Mouse (Mus musculus): ENCODE data around the gene Amfr. TPM values are rescaled to one million over a fixed set of nuclear protein-coding genes. Genes with fewer than 3 reads are reported as not detected.
A peak's percentile ranks its signal among the peaks of the same experiment; 100 is the strongest.

The Amfr gene
- polyA plus RNA-seq, 1 experiment from 2014 or later = 203 TPM

GRCm38 (mm10) chr8:93981679-93982215 is 30.9 kb downstream of the Amfr start:
- ATAC-seq (peak; percentile 51), DNase-seq (ENCODE audit: low read depth, low spot score) (peak; percentile 34)
- H3K27me3 ChIP-seq = no peaks in the 10 kb centered on the region
- ChIA-PET POLR2A (no interaction called here), CTCF (interaction anchor here (1.2 kb wide), 1 partner anchor 9 kb away, joined by 3 read pairs; no protein-coding TSS in a partner anchor)
- in situ Hi-C loops (cut with MboI; ENCODE audit: low pct_unique_long_range_greater_than_20kb) = no loop called here
- no peak for TF ChIP-seq CTCF (IDR thresholded peaks at IDR 0.05)

GRCm38 (mm10) chr8:93980141-93980540 is 32.5 kb downstream of the Amfr start:
- ChIA-PET CTCF (no interaction called here), POLR2A (no interaction called here)
- no peak for DNase-seq (ENCODE audit: low read depth, low spot score)
- no peaks in the 10 kb centered on the region for H3K27me3 ChIP-seq
- TF ChIP-seq CTCF (IDR thresholded peaks at IDR 0.05) = no peak
- no peak for ATAC-seq
- in situ Hi-C loops (cut with MboI; ENCODE audit: low pct_unique_long_range_greater_than_20kb) = no loop called here

GRCm38 (mm10) chr8:93976446-93977211 is 36.0 kb downstream of the Amfr start:
- CTCF ChIA-PET = no interaction called here
- in situ Hi-C loops (cut with MboI; ENCODE audit: low pct_unique_long_range_greater_than_20kb) = no loop called here
- H3K27me3 ChIP-seq = no peaks in the 10 kb centered on the region

GRCm38 (mm10) chr8:93975358-93975757 is 37.3 kb downstream of the Amfr start:
- ATAC-seq (no peak), DNase-seq (ENCODE audit: low read depth, low spot score) (no peak)
- no peak for TF ChIP-seq CTCF (IDR thresholded peaks at IDR 0.05)
- H3K27me3 ChIP-seq = no peaks in the 10 kb centered on the region
- in situ Hi-C loops (cut with MboI; ENCODE audit: low pct_unique_long_range_greater_than_20kb) = no loop called here
- ChIA-PET CTCF (no interaction called here), POLR2A (no interaction called here)

More at GRCm38 (mm10) chr8:93976446-93977211, 36.0 kb downstream of the Amfr start:
- no peak for TF ChIP-seq CTCF (IDR thresholded peaks at IDR 0.05)
- ATAC-seq = no peak
- POLR2A ChIA-PET = no interaction called here
- no peak for DNase-seq (ENCODE audit: low read depth, low spot score)

- no peaks in the 10 kb centered on the region for H3K27me3 ChIP-seq
- POLR2A ChIA-PET = no interaction called here
- ATAC-seq (no peak), DNase-seq (ENCODE audit: low read depth, low spot score) (no peak)
- CTCF ChIA-PET = no interaction called here
- TF ChIP-seq CTCF (IDR thresholded peaks at IDR 0.05) = no peak
- in situ Hi-C loops (cut with MboI; ENCODE audit: low pct_unique_long_range_greater_than_20kb) = no loop called here
Measured at GRCm38 (mm10) chr8:93974602-93975186, 37.9 kb downstream of the Amfr start.

- ATAC-seq (no peak), DNase-seq (ENCODE audit: low read depth, low spot score) (no peak)
- H3K27me3 ChIP-seq = no peaks in the 10 kb centered on the region
- TF ChIP-seq CTCF (IDR thresholded peaks at IDR 0.05) = no peak
- ChIA-PET CTCF (no interaction called here), POLR2A (no interaction called here)
- in situ Hi-C loops (cut with MboI; ENCODE audit: low pct_unique_long_range_greater_than_20kb) = no loop called here
Measured at GRCm38 (mm10) chr8:93973831-93974375, 38.7 kb downstream of the Amfr start.

GRCm38 (mm10) chr8:93972971-93973734 is 39.5 kb downstream of the Amfr start:
- POLR2A ChIA-PET = no interaction called here
- in situ Hi-C loops (cut with MboI; ENCODE audit: low pct_unique_long_range_greater_than_20kb) = no loop called here
- no peak for TF ChIP-seq CTCF (IDR thresholded peaks at IDR 0.05)
- H3K27me3 ChIP-seq = no peaks in the 10 kb centered on the region
- CTCF ChIA-PET = no interaction called here
- ATAC-seq = no peak
- no peak for DNase-seq (ENCODE audit: low read depth, low spot score)

GRCm38 (mm10) chr8:93972211-93972610 is 40.4 kb downstream of the Amfr start:
- ATAC-seq = no peak
- ChIA-PET POLR2A (no interaction called here), CTCF (no interaction called here)
- no peak for DNase-seq (ENCODE audit: low read depth, low spot score)
- in situ Hi-C loops (cut with MboI; ENCODE audit: low pct_unique_long_range_greater_than_20kb) = no loop called here
- no peaks in the 10 kb centered on the region for H3K27me3 ChIP-seq
- TF ChIP-seq CTCF (IDR thresholded peaks at IDR 0.05) = no peak

- DNase-seq (ENCODE audit: low read depth, low spot score) (no peak), ATAC-seq (no peak)
- CTCF ChIA-PET = no interaction called here
- H3K27me3 ChIP-seq = no peaks in the 10 kb centered on the region
- in situ Hi-C loops (cut with MboI; ENCODE audit: low pct_unique_long_range_greater_than_20kb) = no loop called here
- POLR2A ChIA-PET = no interaction called here
- no peak for TF ChIP-seq CTCF (IDR thresholded peaks at IDR 0.05)
Measured at GRCm38 (mm10) chr8:93971451-93971850, 41.2 kb downstream of the Amfr start.

GRCm38 (mm10) chr8:93969626-93970340 is 42.9 kb downstream of the Amfr start:
- no peak for ATAC-seq
- in situ Hi-C loops (cut with MboI; ENCODE audit: low pct_unique_long_range_greater_than_20kb) = no loop called here
- TF ChIP-seq CTCF (IDR thresholded peaks at IDR 0.05) = no peak
- no peak for DNase-seq (ENCODE audit: low read depth, low spot score)
- POLR2A ChIA-PET = no interaction called here
- CTCF ChIA-PET = no interaction called here
- no peaks in the 10 kb centered on the region for H3K27me3 ChIP-seq

Data from Patski (cell line).